Mouse (Mus musculus): ENCODE results near the gene Tm4sf19.

GRCm38 (mm10) chr16:32407730-32408129 lies 7.4 kb downstream of the Tm4sf19 start:
- TF ChIP-seq CTCF (conservative IDR thresholded peaks at IDR 0.05; ENCODE audit: low read length) (no peak), NANOG (IDR thresholded peaks at IDR 0.05; ENCODE audit: borderline replicate concordance, low read length) (no peak), POU5F1 (IDR thresholded peaks at IDR 0.05; ENCODE audit: borderline replicate concordance, low read length) (no peak)

Data from E14TG2a.4 (cell line).